Mouse (Mus musculus) layer of hippocampus, adult 11-12 months (tissue): ENCODE data around the gene Ttll3.

Experiments
- DNase-seq: peaks from one replicate; pipeline ENCODE4 v3.0.0; 2022; ENCODE audit warnings: low spot score

Gene Ttll3

DNA sequence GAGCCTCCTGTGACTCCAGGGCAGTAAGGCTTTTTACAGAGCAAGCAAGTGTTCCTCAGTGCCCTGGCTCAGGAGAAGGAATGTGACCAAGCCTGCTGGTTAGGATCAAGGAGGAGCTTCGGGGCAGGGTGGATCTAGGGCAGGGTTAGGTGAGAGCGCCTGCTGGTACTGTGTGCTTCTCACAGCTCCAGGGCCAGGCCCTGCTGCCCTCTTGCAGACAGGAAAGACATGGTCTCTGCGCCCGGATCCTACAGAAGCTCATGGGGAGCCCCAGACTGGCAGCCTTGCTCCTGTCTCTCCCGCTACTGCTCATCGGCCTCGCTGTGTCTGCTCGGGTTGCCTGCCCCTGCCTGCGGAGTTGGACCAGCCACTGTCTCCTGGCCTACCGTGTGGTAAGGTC is 69.6 kb downstream of the Ttll3 start:
- no peak for DNase-seq

DNA sequence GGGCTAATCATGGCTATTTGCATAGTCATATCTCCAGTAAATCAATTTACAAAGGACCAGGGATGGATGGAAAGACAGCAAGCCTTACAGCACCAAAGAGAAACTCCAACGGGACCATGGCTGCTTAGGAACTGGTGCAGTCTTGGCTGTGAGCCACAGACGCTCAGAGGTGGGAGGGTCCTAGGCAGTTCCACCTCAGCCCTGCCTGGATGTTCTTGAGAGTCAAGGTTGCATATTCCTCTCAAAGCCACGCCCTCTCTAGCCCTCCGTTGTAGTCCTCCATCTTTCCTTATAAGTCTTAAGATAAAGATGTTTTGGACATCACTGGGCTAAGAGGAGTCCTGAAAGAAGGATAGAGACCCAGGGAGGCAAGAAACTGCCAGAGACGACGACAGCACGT is 75.0 kb downstream of the Ttll3 start:
- DNase-seq: no peak
